Mouse (Mus musculus): ENCODE measurements around the gene Tti1.

GRCm38 (mm10) chr2:158040396-158040795 lies 12.2 kb upstream of the Tti1 start:
- TF ChIP-seq CTCF (IDR thresholded peaks at IDR 0.05; ENCODE audit: insufficient read depth, low read depth, low read length) (no peak), POLR2A (IDR thresholded peaks at IDR 0.05; ENCODE audit: insufficient read depth, low read depth, low read length) (no peak)

All from olfactory bulb, adult 2 months (tissue).